Mouse (Mus musculus) ovary, adult 18-20 months (tissue): ENCODE measurements at regions not wholly inside any gene's neighbourhood (a gene's known extent, or its start where the extent isn't known, plus 50 kb on each side); places are given as distances from the start of the nearest gene placed in this dataset.

Source experiments
- DNase-seq: peaks from one replicate; pipeline ENCODE4 v3.0.0; 2022; ENCODE audit warnings: low spot score, mixed read lengths

DNA sequence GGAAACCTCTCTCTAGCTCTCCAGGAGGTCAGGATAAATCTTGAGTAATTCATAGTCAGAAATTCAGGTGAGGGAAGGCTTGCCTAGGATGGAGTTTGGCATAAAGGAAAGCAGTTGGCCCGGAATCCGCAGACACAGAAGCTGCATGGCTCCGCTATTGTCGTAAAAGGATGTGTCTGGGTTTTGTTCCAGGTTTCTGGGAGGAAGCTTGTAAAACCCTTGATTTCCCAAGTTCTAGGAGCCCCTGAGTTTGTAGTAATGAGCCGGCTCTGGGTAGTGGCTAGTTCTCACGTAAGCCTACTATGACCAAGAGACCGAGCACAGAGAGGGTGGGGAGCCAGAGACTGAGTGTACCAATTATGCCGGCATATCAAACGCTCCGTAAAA is 52.7 kb upstream of the Gm21915 start:
- DNase-seq, result no peak

GRCm38 (mm10) chr9:40617036-40617675 is 53.3 kb upstream of the Gm21915 start:
- no peak for DNase-seq

DNA sequence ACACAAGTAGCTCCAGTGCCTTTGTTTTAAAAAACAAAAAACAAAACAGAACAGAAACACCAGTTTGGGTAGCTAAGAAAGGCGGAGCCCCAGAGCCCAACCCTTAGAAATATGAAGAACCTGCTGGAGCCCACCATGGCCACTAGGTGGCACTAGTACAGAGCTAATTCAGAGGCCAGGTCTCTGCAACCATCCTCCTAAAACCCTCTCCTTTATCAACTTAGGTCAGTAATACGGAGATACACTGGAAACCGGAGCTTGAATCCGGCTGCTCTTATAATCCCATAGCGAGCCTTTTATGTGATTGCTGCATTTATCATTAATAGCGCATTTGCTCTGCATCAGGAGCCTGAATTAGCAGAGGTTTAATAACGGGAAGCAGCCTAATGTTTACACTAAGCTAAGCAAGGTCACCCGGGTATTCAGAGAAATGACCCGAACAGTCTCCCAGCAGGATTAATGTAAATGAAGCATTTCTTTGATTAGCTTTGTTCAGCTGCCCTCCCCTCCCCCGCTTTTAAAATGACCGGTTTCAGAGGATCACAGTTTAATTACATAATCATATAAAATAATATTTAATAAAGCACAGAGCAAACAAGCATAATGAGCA is 53.9 kb upstream of the Gm21915 start:
- no peak for DNase-seq

DNA sequence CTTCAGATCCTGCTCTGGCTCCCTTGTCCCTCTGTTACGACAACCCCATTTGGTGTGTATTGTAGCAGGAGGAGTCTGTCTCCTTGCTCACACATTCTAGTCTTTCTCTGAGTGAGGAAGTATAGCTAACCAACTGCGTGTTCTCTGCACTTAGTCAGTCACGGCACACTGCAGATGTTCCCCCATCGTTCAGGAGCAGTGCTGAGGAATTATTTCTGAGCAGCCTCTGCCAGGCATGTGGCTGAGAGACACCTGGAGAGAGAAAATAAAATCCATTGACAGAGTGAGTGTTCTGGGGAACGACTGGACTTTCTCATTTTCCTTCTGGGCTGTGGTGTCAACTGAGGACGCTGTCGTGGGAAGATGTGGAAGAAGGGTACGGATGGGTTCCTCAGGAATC is 54.5 kb upstream of the Gm21915 start:
- no peak for DNase-seq

GRCm38 (mm10) chr9:40614071-40614470 is 56.3 kb upstream of the Gm21915 start:
- DNase-seq, result no peak

DNA sequence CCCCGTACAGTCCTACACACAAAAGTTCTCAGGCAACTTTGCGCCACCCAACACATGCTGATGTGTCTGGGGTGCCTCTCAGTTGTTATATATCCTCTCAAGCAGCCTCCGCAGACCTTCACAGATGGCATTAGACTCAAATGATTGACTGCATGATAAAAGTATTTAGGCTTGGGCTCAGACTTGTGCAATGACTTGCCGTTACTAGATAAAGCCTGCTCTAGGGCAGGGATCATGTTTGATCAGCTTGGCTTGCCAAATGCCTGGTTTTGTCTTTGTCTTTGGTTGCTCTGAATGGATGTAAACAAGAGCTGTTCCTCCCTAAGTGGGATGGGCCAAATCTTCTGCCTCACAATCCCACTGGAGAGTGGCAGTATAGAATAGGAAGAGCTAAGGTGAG is 57.2 kb upstream of the Gm21915 start:
- DNase-seq, result no peak

- DNase-seq, result no peak
Measured at GRCm38 (mm10) chr9:40612755-40613154, 57.7 kb upstream of the Gm21915 start.

DNA sequence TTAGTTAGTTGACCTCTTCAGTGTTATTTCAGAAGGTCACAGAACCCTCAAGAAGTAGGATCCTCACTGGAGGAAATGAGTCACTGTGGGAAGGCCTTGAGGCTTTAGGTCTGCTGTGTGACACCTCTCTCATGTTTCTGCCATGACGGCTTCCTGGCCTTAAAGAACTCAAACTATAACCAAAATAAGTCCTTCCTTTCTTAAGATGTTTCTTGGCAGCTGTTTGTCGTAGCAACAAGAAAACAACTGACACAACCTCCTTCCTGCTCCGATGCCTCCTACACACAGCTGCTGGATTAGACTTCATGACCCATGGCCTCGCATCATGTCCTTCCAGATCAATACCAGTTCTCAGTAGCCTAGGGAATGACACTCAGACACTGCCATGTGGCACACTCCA is 58.1 kb upstream of the Gm21915 start:
- DNase-seq, result no peak

DNA sequence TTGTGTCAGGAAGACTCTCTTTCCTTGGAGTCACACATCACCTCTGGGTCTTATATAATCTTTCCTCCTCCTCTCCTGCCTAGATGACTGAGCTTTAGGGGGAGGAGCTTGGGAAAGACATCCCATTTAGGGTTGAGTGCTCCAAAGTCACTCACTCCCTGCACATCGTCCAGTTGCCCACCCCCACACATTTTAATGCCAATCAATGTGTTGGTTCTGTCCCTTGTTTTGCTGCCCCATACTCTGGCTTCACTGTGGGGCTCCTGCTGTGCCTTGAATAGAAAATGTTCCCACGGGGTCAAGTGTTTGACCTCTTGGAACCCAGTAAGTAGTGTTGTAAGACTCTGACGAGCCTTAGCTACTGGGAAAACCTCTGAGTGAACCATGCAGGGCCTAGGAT is 58.8 kb upstream of the Gm21915 start:
- no peak for DNase-seq

- no peak for DNase-seq
Measured at GRCm38 (mm10) chr9:40608596-40608995, 61.8 kb upstream of the Gm21915 start.

DNA sequence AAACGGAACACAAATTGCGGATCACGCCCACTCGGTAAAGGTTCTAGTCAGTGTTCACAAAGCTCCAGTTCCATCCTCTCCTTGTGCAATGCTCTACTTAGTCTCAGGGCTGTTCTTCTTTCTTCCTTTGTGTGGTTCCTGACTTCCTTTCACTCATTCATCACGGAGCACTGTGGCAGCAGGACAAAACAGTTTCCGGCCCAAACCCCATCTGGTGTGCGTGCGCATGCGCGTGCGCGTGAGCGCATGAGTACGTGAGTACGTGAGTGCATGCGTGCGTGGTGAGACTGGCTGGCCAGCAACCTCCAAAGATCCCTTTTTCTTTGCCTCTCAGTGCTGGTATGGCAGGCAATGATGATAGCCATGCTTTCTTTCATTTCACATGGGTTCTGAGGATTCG is 62.5 kb upstream of the Gm21915 start:
- DNase-seq, result no peak

DNA sequence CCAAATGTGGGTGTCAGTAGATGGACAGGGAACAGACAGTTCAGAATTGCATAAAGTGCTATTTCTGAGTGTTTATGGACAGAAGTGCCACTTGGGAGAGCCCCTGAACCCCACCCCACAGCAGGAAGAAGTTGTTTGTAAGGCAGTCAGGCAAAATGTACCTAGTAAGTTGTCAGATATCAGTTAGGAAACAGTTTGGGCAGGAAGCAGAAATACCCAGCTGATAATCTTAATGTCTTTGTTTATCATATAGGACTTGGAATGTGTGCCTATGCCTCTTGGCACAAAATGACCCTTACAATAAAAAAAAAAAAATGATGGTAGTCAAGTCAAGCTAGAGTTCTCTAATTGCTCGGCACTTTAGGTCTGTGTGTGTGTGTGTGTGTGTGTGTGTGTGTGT is 66.9 kb upstream of the Gm21915 start:
- DNase-seq, result no peak

- no peak for DNase-seq
Measured at GRCm38 (mm10) chr9:40598431-40598831, 67.2 kb upstream of the Gramd1b start.

- DNase-seq, result no peak
Measured at GRCm38 (mm10) chr9:40587421-40587820, 56.2 kb upstream of the Gramd1b start.

GRCm38 (mm10) chr9:40586581-40586980 is 55.4 kb upstream of the Gramd1b start:
- no peak for DNase-seq

- DNase-seq, result peak; percentile 41
Measured at GRCm38 (mm10) chr9:40583554-40583953, 52.4 kb upstream of the Gramd1b start.

DNA sequence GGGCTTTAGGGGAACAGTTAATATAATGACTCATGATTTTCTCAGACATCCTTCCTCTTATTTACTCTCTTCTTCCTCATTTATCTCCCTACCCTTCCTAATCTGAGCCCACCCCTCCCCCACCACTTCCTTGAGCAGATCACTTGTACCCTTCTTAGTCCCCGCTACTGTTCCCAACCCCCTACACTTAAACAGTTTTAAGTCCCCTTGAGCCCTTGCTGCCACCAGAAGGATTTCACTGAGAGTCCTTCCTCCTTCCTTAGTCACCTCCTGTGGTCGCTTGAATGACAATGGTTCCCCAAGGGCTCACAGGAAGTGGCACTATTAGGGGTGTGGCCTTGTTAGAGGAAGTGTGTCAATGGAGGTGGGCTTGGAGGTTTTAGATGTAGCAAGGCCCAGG is 50.7 kb upstream of the Gramd1b start:
- DNase-seq, result no peak
